ENCODE assay signal across 8 mouse cellular contexts in genomic region chr16:31493991-31494390, GRCm38 (mm10).
DNase-seq lines count a peak whose midpoint lies in the region; ATAC-seq and TF ChIP-seq lines count a peak whose summit lies in the region.
"Had no signal": no experiment of that assay in that cellular context is flagged by ENCODE, and none has a peak within 500 bp of the region (broad histone marks: within the 10 kb centered on the region; RNA-seq: fewer than 3 reads in every experiment).

No protein-coding gene starts in this region.

- H3K27me3 ChIP-seq in heart, adult 2 months (ENCODE audit: control insufficient read depth, insufficient read depth, low read length), result no peaks in the 10 kb centered on the region
- no peaks in the 10 kb centered on the region for H3K27me3 ChIP-seq in limb, embryonic 13.5 days

- peaks cover 7% of the 10 kb centered on the region for H3K4me1 ChIP-seq in heart, adult 2 months (ENCODE audit: control insufficient read depth, insufficient read depth, low read length)
- H3K4me1 ChIP-seq in limb, embryonic 13.5 days, result peaks cover 47% of the 10 kb centered on the region

- no peak overlapping the region for H3K4me2 ChIP-seq in limb, embryonic 13.5 days (replicated peaks)

- no peak for TF ChIP-seq EP300 in heart, adult 2 months (IDR thresholded peaks at IDR 0.05; ENCODE audit: insufficient read depth, low read depth, low read length)

- WGBS in heart, adult 2 months, result 44% methylated on average over 6 of the region's 6 CpGs
- 78% methylated on average over 6 of the region's 6 CpGs for WGBS in limb, embryonic 13.5 days

- no peak for TF ChIP-seq CTCF in layer of hippocampus, adult 2 months (conservative IDR thresholded peaks at IDR 0.05)
- TF ChIP-seq CTCF in heart, adult 2 months (IDR thresholded peaks at IDR 0.05), result no peak

- H3K9ac ChIP-seq in heart, adult 2 months (ENCODE audit: low read depth, low read length), result no peak overlapping the region
- H3K9ac ChIP-seq in limb, embryonic 13.5 days, result no peak overlapping the region

- no peak for TF ChIP-seq POLR2A in heart, adult 2 months (IDR thresholded peaks at IDR 0.05; ENCODE audit: insufficient read depth, low read depth, low read length)

- no peaks in the 10 kb centered on the region for H3K9me3 ChIP-seq in limb, embryonic 13.5 days
- H3K9me3 ChIP-seq: megakaryocyte, embryonic 14.5 days had no signal

- H3K36me3 ChIP-seq in heart, adult 2 months (ENCODE audit: control insufficient read depth, insufficient read depth, low read length), result no peaks in the 10 kb centered on the region
- no peaks in the 10 kb centered on the region for H3K36me3 ChIP-seq in limb, embryonic 13.5 days

- peak overlapping the region; percentile 72 for H3K27ac ChIP-seq in layer of hippocampus, adult 2 months
- H3K27ac ChIP-seq in heart, adult 2 months, result no peak overlapping the region
- H3K27ac ChIP-seq in limb, embryonic 13.5 days, result peak overlapping the region; percentile 44; the same call in 1 of the 2 replicates

- DNase-seq in layer of hippocampus, adult 2 months (ENCODE audit: low spot score in 2 of 2), result peak in 1 of 2 experiments; percentile 52
- DNase-seq in layer of hippocampus, postnatal 14 days (ENCODE audit: low spot score in 2 of 2), result no peak
- DNase-seq in cerebellum, adult 9-10 months, result peak; percentile 80
- peak; percentile 59 to 80 for DNase-seq in heart, adult 2 months
- DNase-seq in MN1 (ENCODE audit: low spot score), result no peak
- no peak for DNase-seq in T-cell, adult 2 months (ENCODE audit: low spot score)

- ATAC-seq in limb, embryonic 13.5 days (ENCODE audit: low FRiP score, low read depth), result no peak

- intact Hi-C loops in heart, adult 2 months (cut with DNase I), result no loop called here

- H3K79me2 ChIP-seq in heart, adult 2 months (replicated peaks; ENCODE audit: control insufficient read depth, insufficient read depth, low read length), result no peaks in the 10 kb centered on the region

- no peak overlapping the region for H3K4me3 ChIP-seq in layer of hippocampus, adult 2 months
- no peak overlapping the region for H3K4me3 ChIP-seq in heart, adult 2 months
- no peak overlapping the region for H3K4me3 ChIP-seq in limb, embryonic 13.5 days
- H3K4me3 ChIP-seq: megakaryocyte, embryonic 14.5 days had no signal

Comparison
In these comparisons a context has a peak if more than half of its experiments do, and no peak if none do; other contexts are left out.
1. DNase-seq: peak in cerebellum, adult 9-10 months (single experiment) and heart, adult 2 months (2 of 2); none in layer of hippocampus, postnatal 14 days (0 of 2), MN1 (single experiment) and T-cell, adult 2 months (single experiment).